In genomic region chr9:60276351-60276750, GRCm38 (mm10) we compare ENCODE assay signal across 8 mouse cellular contexts.
DNase-seq lines count a peak whose midpoint lies in the region; ATAC-seq lines count a peak whose summit lies in the region.

No protein-coding gene starts in this region.

- H3K9me3 ChIP-seq in liver, embryonic 13.5 days (replicated peaks) = no peaks in the 10 kb centered on the region
- no peaks in the 10 kb centered on the region for H3K9me3 ChIP-seq in liver, embryonic 11.5 days (ENCODE audit: control insufficient read depth, low read length)
- H3K9me3 ChIP-seq in hindbrain, embryonic 12.5 days (replicated peaks) = no peaks in the 10 kb centered on the region
- H3K9me3 ChIP-seq in midbrain, embryonic 12.5 days = no peaks in the 10 kb centered on the region

- H3K4me2 ChIP-seq in liver, embryonic 13.5 days = no peak overlapping the region
- H3K4me2 ChIP-seq in liver, embryonic 11.5 days = no peak overlapping the region
- H3K4me2 ChIP-seq in hindbrain, embryonic 12.5 days (replicated peaks) = no peak overlapping the region
- H3K4me2 ChIP-seq in midbrain, embryonic 12.5 days (replicated peaks) = no peak overlapping the region

- peak overlapping the region; percentile 30; the same call in 1 of the 2 replicates for H3K27ac ChIP-seq in liver, embryonic 13.5 days
- no peak overlapping the region for H3K27ac ChIP-seq in liver, embryonic 11.5 days (ENCODE audit: low read depth, low read length)
- peak overlapping the region; percentile 57 for H3K27ac ChIP-seq in hindbrain, embryonic 12.5 days
- peak overlapping the region; percentile 69 for H3K27ac ChIP-seq in midbrain, embryonic 12.5 days (replicated peaks)

- H3K36me3 ChIP-seq in liver, embryonic 13.5 days = no peaks in the 10 kb centered on the region
- no peaks in the 10 kb centered on the region for H3K36me3 ChIP-seq in liver, embryonic 11.5 days (ENCODE audit: control insufficient read depth, insufficient read depth, low read length)
- no peaks in the 10 kb centered on the region for H3K36me3 ChIP-seq in hindbrain, embryonic 12.5 days
- no peaks in the 10 kb centered on the region for H3K36me3 ChIP-seq in midbrain, embryonic 12.5 days

- no peak overlapping the region for H3K4me3 ChIP-seq in liver, embryonic 13.5 days (replicated peaks)
- H3K4me3 ChIP-seq in liver, embryonic 11.5 days (ENCODE audit: low read depth, low read length) = no peak overlapping the region
- H3K4me3 ChIP-seq in hindbrain, embryonic 12.5 days = no peak overlapping the region
- no peak overlapping the region for H3K4me3 ChIP-seq in midbrain, embryonic 12.5 days

- no peak for ATAC-seq in liver, embryonic 13.5 days (ENCODE audit: low read depth)
- no peak for ATAC-seq in liver, embryonic 11.5 days (replicated peaks; ENCODE audit: low FRiP score)
- ATAC-seq in hindbrain, embryonic 12.5 days (ENCODE audit: low FRiP score) = no peak
- ATAC-seq in midbrain, embryonic 12.5 days (ENCODE audit: low FRiP score, low read depth) = peak; percentile 53; the same call in 1 of the 2 replicates

- peaks cover 93% of the 10 kb centered on the region for H3K4me1 ChIP-seq in liver, embryonic 13.5 days (replicated peaks)
- peaks cover 24% of the 10 kb centered on the region for H3K4me1 ChIP-seq in liver, embryonic 11.5 days (replicated peaks; ENCODE audit: control insufficient read depth, insufficient read depth, low read length)
- H3K4me1 ChIP-seq in hindbrain, embryonic 12.5 days = peaks cover 39% of the 10 kb centered on the region
- peaks cover 30% of the 10 kb centered on the region for H3K4me1 ChIP-seq in midbrain, embryonic 12.5 days

- no peak overlapping the region for H3K9ac ChIP-seq in liver, embryonic 13.5 days
- H3K9ac ChIP-seq in liver, embryonic 11.5 days (ENCODE audit: low read depth, low read length) = no peak overlapping the region
- H3K9ac ChIP-seq in hindbrain, embryonic 12.5 days = no peak overlapping the region
- H3K9ac ChIP-seq in midbrain, embryonic 12.5 days (replicated peaks) = no peak overlapping the region

- DNase-seq in adrenal gland, adult 2 months = peak; percentile 21
- DNase-seq in adrenal gland, postnatal 10 days = no peak
- no peak for DNase-seq in liver, embryonic 13.5 days
- DNase-seq in liver, embryonic 11.5 days (ENCODE audit: low spot score) = no peak
- no peak for DNase-seq in B cell, adult 2 months
- DNase-seq in frontal cortex, postnatal 10 days (ENCODE audit: low spot score in 2 of 2) = no peak

- H3K27me3 ChIP-seq in liver, embryonic 13.5 days = peaks cover 5% of the 10 kb centered on the region
- no peaks in the 10 kb centered on the region for H3K27me3 ChIP-seq in liver, embryonic 11.5 days (replicated peaks; ENCODE audit: control insufficient read depth, insufficient read depth, low read length)
- H3K27me3 ChIP-seq in hindbrain, embryonic 12.5 days = no peaks in the 10 kb centered on the region; the same call in 1 of the 2 replicates
- H3K27me3 ChIP-seq in midbrain, embryonic 12.5 days = peaks cover 21% of the 10 kb centered on the region

- 27% methylated on average over 5 of the region's 5 CpGs for WGBS in liver, embryonic 13.5 days (ENCODE audit: insufficient replicate concordance)
- WGBS in liver, embryonic 11.5 days = 27% methylated on average over 5 of the region's 5 CpGs
- WGBS in hindbrain, embryonic 12.5 days = 21% methylated on average over 5 of the region's 5 CpGs
- 19% methylated on average over 5 of the region's 5 CpGs for WGBS in midbrain, embryonic 12.5 days
